Mouse (Mus musculus) adrenal gland, postnatal 4 days (tissue): Measurements from ENCODE around the gene G3bp1. TPM values are rescaled to one million over a fixed set of nuclear protein-coding genes. Genes with fewer than 3 reads are reported as not detected.

Source experiments
- DNase-seq, 2 experiments: peaks; one replicate each; pipeline ENCODE4 v3.0.0; 2021 to 2022; ENCODE audit warnings: low spot score in 2 of 2, mixed read lengths in 2 of 2
- microRNA-seq: library from miRNA; unstranded; fragments of <30 nt; microRNA quantifications from one replicate; pipeline ENCODE4 v1.2.0, GENCODE M21; 2021
- total RNA-seq, 2 experiments: library from RNA; stranded (reverse); gene quantifications; 2 replicates each; pipeline ENCODE4 v1.2.3; 2021

The G3bp1 gene
- total RNA-seq, 2 experiments from 2014 or later: 70.0 to 73.9 TPM

DNA sequence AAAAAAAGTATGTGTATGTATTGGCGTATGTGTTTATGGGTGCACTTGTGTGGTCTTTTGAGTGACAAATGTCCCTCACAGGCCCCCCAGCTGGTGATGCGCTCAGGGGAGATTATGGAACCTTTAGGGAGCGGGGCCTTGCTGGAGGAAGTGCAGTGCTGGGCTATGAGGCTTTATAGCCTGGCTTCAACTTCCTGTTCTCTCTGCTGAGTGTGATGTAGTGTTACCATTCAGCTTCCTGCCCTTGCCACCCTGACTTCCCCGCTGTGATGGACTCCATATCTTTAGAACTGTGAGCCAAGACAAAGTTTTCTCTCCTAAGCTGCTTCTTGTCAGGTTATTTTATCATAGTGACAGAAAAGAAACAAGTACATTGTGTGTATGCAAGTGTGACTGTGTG lies 73.2 kb downstream of the G3bp1 start:
- DNase-seq: no peak

DNA sequence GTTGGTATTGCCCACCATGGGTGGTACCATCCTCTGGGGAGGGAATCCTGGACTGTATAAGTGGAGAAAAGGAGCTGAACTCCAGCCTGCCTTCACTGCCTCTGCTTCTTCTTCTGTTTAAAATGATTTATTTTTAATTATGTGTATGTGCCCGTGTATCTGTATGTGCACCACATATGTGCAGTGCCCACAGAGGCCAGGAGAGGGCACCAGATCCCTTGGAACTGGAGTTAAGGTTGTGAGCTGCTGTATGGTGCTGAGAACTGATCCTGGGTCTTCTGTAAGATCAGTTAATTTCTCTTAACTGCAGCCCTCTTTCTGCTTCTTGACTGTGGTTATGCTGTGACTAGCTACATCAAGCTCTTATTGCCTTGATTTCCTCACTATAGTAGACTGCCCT lies 76.2 kb downstream of the G3bp1 start:
- no peak for DNase-seq

Small RNAs within 50 kb of the gene (microRNA-seq; reads per million reads assigned to microRNA genes)
- gene Mir7652: not detected

Other genes with a start within 250 kb of the G3bp1 start
- under 1 TPM; 0.11 to 0.22 TPM for gene Fat2, start 133.1 kb upstream of the G3bp1 start, total RNA-seq
- gene Sparc, start 46.5 kb upstream of the G3bp1 start, total RNA-seq: 1,000 to 10,000 TPM; 2,300 to 2,476 TPM
- 100 to 1,000 TPM; 254 to 267 TPM for gene Atox1, start 8.4 kb upstream of the G3bp1 start, total RNA-seq
- not detected for gene Glra1, start 138.5 kb downstream of the G3bp1 start, total RNA-seq